Mouse (Mus musculus) brown adipose tissue, adult 24 weeks (tissue): Measurements from ENCODE around the gene Enox1. TPM values are rescaled to one million over a fixed set of nuclear protein-coding genes. Genes with fewer than 3 reads are reported as not detected.

Experiments used
- H3K27ac ChIP-seq: fragments of 200-500 bp; replicated peaks from 2 replicates; pipeline ENCODE4 v1.5.1; 2012; ENCODE audit warnings: low read depth, mild to moderate bottlenecking, low read length
- H3K4me1 ChIP-seq: fragments of 200-500 bp; 2 replicates; pipeline ENCODE4 v1.6.1; 2012; ENCODE audit warnings: low read length, mixed read lengths; ENCODE audit not compliant: control insufficient read depth, insufficient read depth, insufficient read length
- H3K4me3 ChIP-seq: fragments of 200-500 bp; 2 replicates; pipeline ENCODE4 v1.5.1; 2012; ENCODE audit warnings: low read depth, mild to moderate bottlenecking, low read length, moderate library complexity; ENCODE audit not compliant: insufficient read depth
- polyA plus RNA-seq: library from polyadenylated mRNA; stranded (reverse); fragments of >200 nt; gene quantifications from 2 replicates; pipeline ENCODE4 v1.2.4, GENCODE M21; 2012; ENCODE audit not compliant: missing spikeins, insufficient read depth, insufficient read length

Enox1 gene
- polyA plus RNA-seq, 1 experiment = 0.71 TPM

GRCm38 (mm10) chr14:77716981-77717380 is 560.4 kb downstream of the Enox1 start:
- Histone ChIP-seq H3K4me3 (no peak overlapping the region), H3K4me1 (no peaks in the 10 kb centered on the region), H3K27ac (no peak overlapping the region)

- Histone ChIP-seq H3K4me3 (no peak overlapping the region), H3K4me1 (no peaks in the 10 kb centered on the region), H3K27ac (no peak overlapping the region)
These were observed 562.3 kb downstream of the Enox1 start for GRCm38 (mm10) chr14:77718814-77719213.

GRCm38 (mm10) chr14:77738056-77738455 is 581.5 kb downstream of the Enox1 start:
- Histone ChIP-seq H3K4me3 (no peak overlapping the region), H3K4me1 (no peaks in the 10 kb centered on the region), H3K27ac (no peak overlapping the region)

GRCm38 (mm10) chr14:77738751-77739365 is 582.3 kb downstream of the Enox1 start:
- no peaks in the 10 kb centered on the region for H3K4me1 ChIP-seq
- H3K4me3 ChIP-seq = no peak overlapping the region
- no peak overlapping the region for H3K27ac ChIP-seq

- no peak overlapping the region for H3K4me3 ChIP-seq
- H3K4me1 ChIP-seq = no peaks in the 10 kb centered on the region
- H3K27ac ChIP-seq = no peak overlapping the region
These were observed 582.8 kb downstream of the Enox1 start for GRCm38 (mm10) chr14:77739376-77739775.

- no peaks in the 10 kb centered on the region for H3K4me1 ChIP-seq
- H3K27ac ChIP-seq = no peak overlapping the region
- no peak overlapping the region for H3K4me3 ChIP-seq
These were observed 588.2 kb downstream of the Enox1 start for GRCm38 (mm10) chr14:77744638-77745240.

DNA sequence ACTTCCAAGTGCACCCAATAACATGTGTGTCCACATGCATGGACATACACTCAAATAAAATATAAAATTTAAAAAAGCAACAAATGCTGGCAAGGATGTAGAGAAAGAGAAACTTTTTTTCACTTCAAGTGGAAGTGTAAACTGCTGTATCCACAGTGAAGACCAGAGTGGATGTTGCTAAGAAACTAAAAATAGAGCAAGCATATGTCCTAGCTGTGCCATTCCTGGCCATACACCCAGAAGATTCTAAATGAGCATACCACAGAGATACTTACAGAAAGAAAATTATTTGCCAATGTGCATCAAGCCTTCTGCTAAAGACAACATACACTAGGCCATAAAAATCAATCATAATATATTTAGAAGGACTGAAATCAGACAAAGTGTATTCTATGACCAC is 592.4 kb downstream of the Enox1 start:
- Histone ChIP-seq H3K27ac (no peak overlapping the region), H3K4me3 (no peak overlapping the region)

More for the DNA sequence above, 592.4 kb downstream of the Enox1 start:
- no peaks in the 10 kb centered on the region for H3K4me1 ChIP-seq

Other genes with a start within 250 kb of the Enox1 start
- 6.1 and 16.3 TPM in 2 replicates for gene Ccdc122, start 120.0 kb upstream of the Enox1 start, polyA plus RNA-seq
- gene Lacc1, start 119.9 kb upstream of the Enox1 start, polyA plus RNA-seq = 4.5 and 6.7 TPM in 2 replicates